Mouse (Mus musculus): ENCODE measurements around the gene Apod. TPM values are rescaled to one million over a fixed set of nuclear protein-coding genes. Genes with fewer than 3 reads are reported as not detected.

The Apod gene
- polyA plus RNA-seq, 1 experiment from 2014 or later = 0.11 TPM

GRCm38 (mm10) chr16:31293761-31294160 lies 20.8 kb downstream of the Apod start:
- Histone ChIP-seq H3K9me3 (ENCODE audit: low read length) (no peaks in the 10 kb centered on the region), H3K9ac (replicated peaks) (no peak overlapping the region), H3K36me3 (replicated peaks; ENCODE audit: insufficient read depth, low read length) (no peaks in the 10 kb centered on the region), H3K4me2 (ENCODE audit: low read depth, low read length) (no peak overlapping the region), H3K27ac (ENCODE audit: low read depth) (no peak overlapping the region), H3K4me1 (ENCODE audit: insufficient read depth) (peaks cover 5% of the 10 kb centered on the region; the same call in 1 of the 2 replicates), H3K4me3 (ENCODE audit: low read depth, low read length) (no peak overlapping the region), H3K27me3 (ENCODE audit: insufficient read depth, low read length) (no peaks in the 10 kb centered on the region)
- 32% methylated on average over 4 of the region's 4 CpGs for WGBS (ENCODE audit: insufficient replicate concordance)
- DNase-seq = no peak
- ATAC-seq = no peak
- no peak for TF ChIP-seq EP300 (IDR thresholded peaks at IDR 0.05; ENCODE audit: low read depth)
- no peak for TF ChIP-seq CTCF (IDR thresholded peaks at IDR 0.05; ENCODE audit: low read depth)

- no peaks in the 10 kb centered on the region for H3K9me3 ChIP-seq (ENCODE audit: low read length)
- H3K4me2 ChIP-seq (ENCODE audit: low read depth, low read length) = peak overlapping the region; percentile 2; the same call in 1 of the 2 replicates
- DNase-seq = no peak
- TF ChIP-seq CTCF (IDR thresholded peaks at IDR 0.05; ENCODE audit: low read depth) (no peak), EP300 (IDR thresholded peaks at IDR 0.05; ENCODE audit: low read depth) (0 out of 2 replicates have a peak, but pooled peaks have one; percentile 30)
- H3K27ac ChIP-seq (ENCODE audit: low read depth) = peak overlapping the region; percentile 25; the same call in 1 of the 2 replicates
- peaks cover 9% of the 10 kb centered on the region for H3K4me1 ChIP-seq (ENCODE audit: insufficient read depth)
- no peaks in the 10 kb centered on the region for H3K36me3 ChIP-seq (replicated peaks; ENCODE audit: insufficient read depth, low read length)
- no peaks in the 10 kb centered on the region for H3K27me3 ChIP-seq (ENCODE audit: insufficient read depth, low read length)
- H3K4me3 ChIP-seq (ENCODE audit: low read depth, low read length) = no peak overlapping the region
- H3K9ac ChIP-seq (replicated peaks) = no peak overlapping the region
- peak; percentile 15; the same call in 1 of the 2 replicates for ATAC-seq
- 43% methylated on average over 7 of the region's 7 CpGs for WGBS (ENCODE audit: insufficient replicate concordance)
Measured at GRCm38 (mm10) chr16:31290751-31291365, 23.8 kb downstream of the Apod start.

DNA sequence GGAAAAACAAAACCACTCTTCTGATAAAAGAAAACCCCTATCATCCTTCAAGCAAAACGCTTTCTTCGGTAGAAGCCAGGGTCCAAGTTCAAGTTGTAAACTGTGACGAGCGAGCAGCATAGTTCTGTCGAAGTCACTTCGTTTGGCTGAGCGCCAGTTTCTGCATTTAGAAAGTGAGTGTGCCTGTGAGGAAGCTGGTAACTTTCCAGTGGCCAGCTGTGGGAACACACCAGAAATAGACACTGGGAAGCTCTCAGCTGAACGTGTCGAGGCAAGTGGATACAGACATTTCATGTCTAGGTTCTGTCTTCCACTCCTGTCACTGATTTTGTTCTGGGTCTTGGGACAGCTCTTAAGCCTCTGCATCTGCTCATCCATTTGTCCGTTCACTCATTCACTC lies 24.3 kb downstream of the Apod start:
- DNase-seq = peak; percentile 72
- TF ChIP-seq EP300 (IDR thresholded peaks at IDR 0.05; ENCODE audit: low read depth) (no peak), CTCF (IDR thresholded peaks at IDR 0.05; ENCODE audit: low read depth) (no peak)
- Histone ChIP-seq H3K9me3 (ENCODE audit: low read length) (no peaks in the 10 kb centered on the region), H3K36me3 (replicated peaks; ENCODE audit: insufficient read depth, low read length) (no peaks in the 10 kb centered on the region), H3K4me1 (ENCODE audit: insufficient read depth) (peaks cover 10% of the 10 kb centered on the region), H3K27me3 (ENCODE audit: insufficient read depth, low read length) (no peaks in the 10 kb centered on the region), H3K4me2 (ENCODE audit: low read depth, low read length) (peak overlapping the region; percentile 2; the same call in 1 of the 2 replicates), H3K27ac (ENCODE audit: low read depth) (peak overlapping the region; percentile 44; the same call in 1 of the 2 replicates), H3K4me3 (ENCODE audit: low read depth, low read length) (no peak overlapping the region), H3K9ac (replicated peaks) (no peak overlapping the region)
- peak; percentile 50 for ATAC-seq
- 18% methylated on average over 10 of the region's 10 CpGs for WGBS (ENCODE audit: insufficient replicate concordance)

DNA sequence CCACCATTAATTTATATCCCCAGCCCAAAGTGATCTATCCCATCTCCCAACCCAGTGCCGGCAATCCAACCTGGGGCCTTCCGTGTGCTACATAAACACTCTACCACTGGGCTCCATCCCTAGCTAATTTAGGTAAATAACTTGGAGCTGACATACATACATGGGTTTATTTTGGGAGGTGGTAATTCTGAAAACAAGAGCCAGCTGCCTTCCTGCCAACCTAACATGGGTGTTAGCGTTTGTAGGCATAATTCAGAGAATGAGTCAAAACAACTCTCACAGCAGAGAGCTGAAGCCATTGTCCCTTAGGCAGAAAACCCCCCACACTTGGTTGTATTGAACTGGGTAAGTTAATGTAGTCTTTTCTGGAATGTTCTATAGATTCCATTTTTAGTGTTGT lies 26.9 kb downstream of the Apod start:
- H3K27me3 ChIP-seq (ENCODE audit: insufficient read depth, low read length) = no peaks in the 10 kb centered on the region
- H3K4me2 ChIP-seq (ENCODE audit: low read depth, low read length) = no peak overlapping the region
- peaks cover 10% of the 10 kb centered on the region for H3K4me1 ChIP-seq (ENCODE audit: insufficient read depth)
- H3K4me3 ChIP-seq (ENCODE audit: low read depth, low read length) = no peak overlapping the region
- ATAC-seq (no peak), DNase-seq (no peak)
- H3K9ac ChIP-seq (replicated peaks) = no peak overlapping the region
- no peak overlapping the region for H3K27ac ChIP-seq (ENCODE audit: low read depth)
- H3K9me3 ChIP-seq (ENCODE audit: low read length) = no peaks in the 10 kb centered on the region
- no peaks in the 10 kb centered on the region for H3K36me3 ChIP-seq (replicated peaks; ENCODE audit: insufficient read depth, low read length)
- no peak for TF ChIP-seq EP300 (IDR thresholded peaks at IDR 0.05; ENCODE audit: low read depth)
- TF ChIP-seq CTCF (IDR thresholded peaks at IDR 0.05; ENCODE audit: low read depth) = no peak
- WGBS (ENCODE audit: insufficient replicate concordance) = 87% methylated on average over 3 of the region's 3 CpGs

GRCm38 (mm10) chr16:31286801-31287488 lies 27.7 kb downstream of the Apod start:
- no peak for TF ChIP-seq EP300 (IDR thresholded peaks at IDR 0.05; ENCODE audit: low read depth)
- TF ChIP-seq CTCF (IDR thresholded peaks at IDR 0.05; ENCODE audit: low read depth) = no peak
- Histone ChIP-seq H3K4me1 (ENCODE audit: insufficient read depth) (peaks cover 10% of the 10 kb centered on the region), H3K27me3 (ENCODE audit: insufficient read depth, low read length) (no peaks in the 10 kb centered on the region), H3K27ac (ENCODE audit: low read depth) (peak overlapping the region; percentile 35; the same call in 1 of the 2 replicates), H3K9me3 (ENCODE audit: low read length) (no peaks in the 10 kb centered on the region), H3K36me3 (replicated peaks; ENCODE audit: insufficient read depth, low read length) (no peaks in the 10 kb centered on the region), H3K4me2 (ENCODE audit: low read depth, low read length) (no peak overlapping the region), H3K9ac (replicated peaks) (no peak overlapping the region), H3K4me3 (ENCODE audit: low read depth, low read length) (no peak overlapping the region)
- no peak for DNase-seq
- 77% methylated on average over 11 of the region's 11 CpGs for whole genome bisulfite sequencing (ENCODE audit: insufficient replicate concordance)
- ATAC-seq = no peak

- no peaks in the 10 kb centered on the region for H3K27me3 ChIP-seq (ENCODE audit: insufficient read depth, low read length)
- no peak overlapping the region for H3K4me3 ChIP-seq (ENCODE audit: low read depth, low read length)
- no peak for ATAC-seq
- no peak overlapping the region for H3K27ac ChIP-seq (ENCODE audit: low read depth)
- no peak for DNase-seq
- H3K36me3 ChIP-seq (replicated peaks; ENCODE audit: insufficient read depth, low read length) = no peaks in the 10 kb centered on the region
- TF ChIP-seq EP300 (IDR thresholded peaks at IDR 0.05; ENCODE audit: low read depth) = no peak
- no peak for TF ChIP-seq CTCF (IDR thresholded peaks at IDR 0.05; ENCODE audit: low read depth)
- H3K9ac ChIP-seq (replicated peaks) = no peak overlapping the region
- peaks cover 12% of the 10 kb centered on the region; the same call in 1 of the 2 replicates for H3K4me1 ChIP-seq (ENCODE audit: insufficient read depth)
- WGBS (ENCODE audit: insufficient replicate concordance) = 70% methylated on average over 2 of the region's 2 CpGs
- H3K4me2 ChIP-seq (ENCODE audit: low read depth, low read length) = no peak overlapping the region
- H3K9me3 ChIP-seq (ENCODE audit: low read length) = no peaks in the 10 kb centered on the region
Measured at GRCm38 (mm10) chr16:31281981-31282380, 32.6 kb downstream of the Apod start.
